ENCODE assay signal across 9 mouse cellular contexts in the genomic region with DNA sequence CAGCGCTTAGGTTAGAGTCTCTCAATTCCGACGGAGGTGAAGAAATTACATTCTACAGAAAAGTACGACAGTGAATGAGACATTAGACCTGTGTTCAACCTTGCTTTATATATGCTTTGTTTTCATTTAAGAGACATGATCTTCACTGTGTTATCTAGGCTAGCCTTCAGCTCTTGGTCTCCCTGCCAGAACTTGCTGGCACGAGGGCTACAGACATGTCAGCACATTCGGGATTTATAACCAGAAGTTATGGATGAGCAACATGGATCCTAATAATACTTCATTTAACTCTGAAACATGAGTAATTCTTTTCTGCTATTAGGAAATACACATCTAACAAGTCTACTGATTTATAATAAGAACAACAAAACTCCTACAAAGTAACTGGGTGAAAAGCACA.
"Had no signal": no experiment of that assay in that cellular context is flagged by ENCODE, and none has a peak within 500 bp of the region (broad histone marks: within the 10 kb centered on the region; RNA-seq: fewer than 3 reads in every experiment).

No protein-coding gene starts in this region.

- DNase-seq: kidney, adult 9 months; kidney, postnatal 14 days; layer of hippocampus, adult 9-11 months; liver; lung, adult 2 months; right cerebral cortex, adult 18-20 months; right cerebral cortex, postnatal 14 days; right cerebral cortex, postnatal 4 days; thymus, postnatal 25 days had no signal
